Mouse (Mus musculus) midbrain, embryonic 13.5 days (tissue): ENCODE data around the gene Wars. TPM values are rescaled to one million over a fixed set of nuclear protein-coding genes. Genes with fewer than 3 reads are reported as not detected.

Experiments
- ATAC-seq: fragments of 200-750 bp; cut with Nextera tagmentation; 2 replicates; pipeline ENCODE4 v1.8.0; 2017; ENCODE audit warnings: mild to moderate bottlenecking, moderate TSS enrichment, moderate library complexity
- H3K27ac ChIP-seq: fragments of 300-500 bp; sonication (generic); 2 replicates; pipeline ENCODE4 v1.5.1; 2015; ENCODE audit warnings: inconsistent platforms, mild to moderate bottlenecking, moderate library complexity
- H3K27me3 ChIP-seq: fragments of 300-500 bp; sonication (generic); 2 replicates; pipeline ENCODE4 v1.6.1; 2015; ENCODE audit warnings: mild to moderate bottlenecking, inconsistent platforms
- H3K36me3 ChIP-seq: fragments of 300-500 bp; sonication (generic); 2 replicates; pipeline ENCODE4 v1.6.1; 2015; ENCODE audit warnings: mild to moderate bottlenecking, inconsistent platforms
- H3K4me1 ChIP-seq: fragments of 300-500 bp; sonication (generic); replicated peaks from 2 replicates; pipeline ENCODE4 v1.6.1; 2015; ENCODE audit warnings: inconsistent platforms
- H3K4me2 ChIP-seq: fragments of 300-500 bp; sonication (generic); replicated peaks from 2 replicates; pipeline ENCODE4 v1.6.1; 2015; ENCODE audit warnings: moderate library complexity, mild to moderate bottlenecking, inconsistent platforms
- H3K4me3 ChIP-seq: fragments of 300-500 bp; sonication (generic); replicated peaks from 2 replicates; pipeline ENCODE4 v1.5.1; 2015; ENCODE audit warnings: mild to moderate bottlenecking, inconsistent platforms
- H3K9ac ChIP-seq: fragments of 300-500 bp; sonication (generic); replicated peaks from 2 replicates; pipeline ENCODE4 v1.6.1; 2015; ENCODE audit warnings: mild to moderate bottlenecking, inconsistent platforms
- H3K9me3 ChIP-seq: fragments of 300-500 bp; sonication (generic); 2 replicates; pipeline ENCODE4 v1.6.1; 2016; ENCODE audit warnings: mild to moderate bottlenecking, inconsistent platforms
- WGBS: fragments of 180-500 bp; shearing (Covaris S2); methylation state at CpG from one replicate; pipeline ENCODE4 v1.1.7; 2015; 5-methylcytosine and 5-hydroxymethylcytosine counted together
- microRNA counts: library from miRNA; unstranded; fragments of <30 nt; microRNA quantifications from one replicate; lab custom pipeline; 2016
- microRNA-seq: library from miRNA; unstranded; fragments of <30 nt; microRNA quantifications from one replicate; pipeline ENCODE4, GENCODE M21; 2016
- polyA plus RNA-seq: library from polyadenylated mRNA; unstranded; fragments of >200 nt; fragmentation: Nextera tagmentation; extraction: Ambion mirVana; gene quantifications from 2 replicates; pipeline ENCODE4 v1.2.1, GENCODE M21; 2015

Wars gene
- polyA plus RNA-seq, 1 experiment from 2014 or later: 107 TPM

DNA sequence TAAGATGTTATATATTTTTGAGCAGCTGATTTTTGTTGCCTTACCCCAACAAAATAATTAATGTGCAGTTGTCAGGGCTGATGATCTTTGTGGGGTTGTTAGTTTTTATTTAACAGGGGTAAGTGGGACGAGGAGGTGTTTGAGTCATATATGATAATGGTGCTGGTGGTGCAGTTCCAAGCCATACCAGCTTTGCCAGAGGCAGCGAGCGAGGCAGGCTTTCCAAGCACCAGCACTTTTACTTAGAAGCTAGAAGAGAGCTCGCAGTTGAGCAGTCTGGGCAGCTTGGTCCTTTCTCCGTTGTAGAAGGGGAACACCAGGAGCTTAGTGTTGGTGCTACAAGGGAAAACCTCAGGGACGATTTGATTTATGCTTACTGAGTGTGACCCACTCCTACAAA is 81.5 kb downstream of the Wars start:
- ATAC-seq: no peak
- Histone ChIP-seq H3K9ac (no peak overlapping the region), H3K27ac (no peak overlapping the region), H3K4me3 (no peak overlapping the region), H3K27me3 (no peaks in the 10 kb centered on the region), H3K4me1 (0 out of 2 replicates have a peak, but pooled peaks cover 4% of the 10 kb centered on the region), H3K36me3 (peaks cover 28% of the 10 kb centered on the region), H3K4me2 (no peak overlapping the region), H3K9me3 (no peaks in the 10 kb centered on the region)
- WGBS: 89% methylated on average over 6 of the region's 6 CpGs

DNA sequence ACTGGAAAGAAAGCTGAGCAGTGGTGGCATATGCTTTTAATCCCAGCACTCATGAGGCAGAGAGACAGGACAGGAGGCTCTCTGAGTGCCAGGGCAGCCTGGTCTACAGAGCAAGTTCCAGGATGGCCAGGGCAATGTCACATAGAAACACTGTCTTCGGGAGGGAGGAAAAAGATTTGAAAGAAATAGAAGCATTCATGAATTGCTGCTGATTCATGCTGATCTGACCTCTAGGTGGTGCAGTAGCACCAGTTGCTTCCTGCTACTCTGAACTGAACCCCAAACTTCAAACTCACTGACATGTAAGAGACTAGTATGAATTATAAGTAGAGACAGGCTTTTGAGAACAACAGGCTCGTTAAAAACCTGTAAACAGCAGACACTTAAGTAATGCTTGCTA is 82.8 kb downstream of the Wars start:
- H3K9ac ChIP-seq: no peak overlapping the region
- WGBS: 60% methylated on average over 2 of the region's 2 CpGs
- H3K36me3 ChIP-seq: peaks cover 33% of the 10 kb centered on the region
- no peak overlapping the region for H3K27ac ChIP-seq
- ATAC-seq: no peak
- no peak overlapping the region for H3K4me3 ChIP-seq
- H3K4me1 ChIP-seq: 0 out of 2 replicates have a peak, but pooled peaks cover 4% of the 10 kb centered on the region
- H3K27me3 ChIP-seq: no peaks in the 10 kb centered on the region
- no peaks in the 10 kb centered on the region for H3K9me3 ChIP-seq
- no peak overlapping the region for H3K4me2 ChIP-seq

DNA sequence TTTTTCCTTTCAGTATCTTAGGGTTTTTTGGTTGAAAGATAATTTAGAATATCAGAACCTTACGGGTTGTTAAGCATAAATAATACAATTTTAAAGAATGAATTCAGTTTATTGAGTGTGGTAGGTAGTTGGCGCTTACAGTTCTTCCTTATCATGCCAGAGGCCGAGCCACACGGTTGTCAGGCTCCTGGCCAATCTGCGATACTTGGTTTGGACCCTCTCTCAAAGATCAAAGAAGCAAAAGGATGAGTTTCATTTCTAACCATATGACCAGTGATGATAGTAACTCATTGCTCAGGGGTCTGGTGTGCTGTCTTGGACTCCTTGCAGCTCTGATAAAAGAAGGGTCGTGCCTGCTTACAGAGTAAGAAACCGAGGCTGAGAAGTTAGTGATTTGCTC is 83.7 kb downstream of the Wars start:
- ATAC-seq: no peak
- no peaks in the 10 kb centered on the region for H3K27me3 ChIP-seq
- WGBS: 95% methylated on average over 7 of the region's 7 CpGs
- H3K4me3 ChIP-seq: no peak overlapping the region
- H3K27ac ChIP-seq: no peak overlapping the region
- H3K4me2 ChIP-seq: no peak overlapping the region
- H3K36me3 ChIP-seq: peaks cover 31% of the 10 kb centered on the region
- no peaks in the 10 kb centered on the region for H3K9me3 ChIP-seq
- no peak overlapping the region for H3K9ac ChIP-seq
- H3K4me1 ChIP-seq: 0 out of 2 replicates have a peak, but pooled peaks cover 4% of the 10 kb centered on the region

MicroRNAs within 50 kb of the gene (microRNA counts, 519-probe panel; counts per million panel counts)
- microRNA mmu-miR-345-3p (lab: Ali Mortazavi, UCI) (110 counts per million, percentile 56 among the panel's probes with 10 or more counts), microRNA mmu-miR-345-5p (lab: Ali Mortazavi, UCI) (3,317 counts per million, percentile 67 among the panel's probes with 10 or more counts)

Small RNA genes within 50 kb of the gene (microRNA-seq; reads per million reads assigned to microRNA genes)
- 114 reads per million, percentile 54 among the genes with 10 or more reads in this experiment for gene Mir345

Other genes starting within 250 kb of the Wars start
- gene Degs2, start 191.9 kb downstream of the Wars start, polyA plus RNA-seq: 3.0 and 3.8 TPM in 2 replicates
- 14.7 and 17.4 TPM in 2 replicates for gene Yy1, start 101.2 kb downstream of the Wars start, polyA plus RNA-seq
- 17.9 and 18.8 TPM in 2 replicates for gene Slc25a29, start 58.3 kb downstream of the Wars start, polyA plus RNA-seq
- 11.9 and 12.4 TPM in 2 replicates for gene Slc25a47, start 58.1 kb downstream of the Wars start, polyA plus RNA-seq
- 6.2 and 9.1 TPM in 2 replicates for gene Wdr25, start 543 bp downstream of the Wars start, polyA plus RNA-seq
- gene Begain, start 174.0 kb upstream of the Wars start, polyA plus RNA-seq: 15.3 and 16.2 TPM in 2 replicates